Mouse (Mus musculus): Measurements from ENCODE around the gene Gm45062. TPM values are rescaled to one million over a fixed set of nuclear protein-coding genes. Genes with fewer than 3 reads are reported as not detected.

The Gm45062 gene
- 16.4 and 22.1 TPM in 2 replicates for polyA plus RNA-seq (2012; rRNA removed)

DNA sequence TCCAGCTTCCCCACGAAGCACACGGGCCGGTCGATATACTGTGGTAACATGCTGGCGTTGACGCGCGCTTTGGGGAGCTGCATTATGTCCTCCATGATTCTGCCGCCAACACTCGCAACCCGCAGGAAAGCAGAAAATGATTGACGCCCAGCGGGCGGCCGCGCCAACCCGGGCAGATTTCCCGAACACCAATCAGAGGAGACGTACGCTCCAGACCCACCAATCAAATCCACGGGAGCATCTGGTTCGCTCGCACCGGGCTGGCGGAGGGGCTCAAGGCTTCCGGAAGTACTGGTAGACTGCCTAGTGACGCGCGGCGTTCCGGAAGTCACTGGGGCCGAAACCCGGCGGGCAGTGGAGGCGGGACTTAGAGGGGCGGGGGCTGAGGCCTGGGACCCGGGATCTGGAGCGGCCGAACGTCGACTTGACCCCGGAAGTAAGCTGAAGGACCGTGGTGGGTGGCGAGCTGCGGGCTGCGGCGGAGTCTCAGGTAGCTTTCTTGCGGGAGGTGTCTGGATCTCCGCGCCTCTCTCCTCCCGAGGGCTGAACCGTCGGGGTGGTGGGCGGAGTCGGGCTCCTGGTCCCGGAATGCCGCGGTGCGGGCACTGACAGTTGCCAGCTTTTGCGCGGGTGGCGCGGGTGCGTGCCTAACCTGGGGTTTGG, at the start of gene Gm45062, which contains the start of the genes Rpa3 and Umad1:
Gene Gm45062 (plus strand): TSS at position 447 of the 663 bp plus-strand sequence.
Gene Rpa3 (minus strand): TSS at position 170 of the 663 bp plus-strand sequence.
Gene Umad1 (plus strand): TSS at position 285 of the 663 bp plus-strand sequence.

DNA sequence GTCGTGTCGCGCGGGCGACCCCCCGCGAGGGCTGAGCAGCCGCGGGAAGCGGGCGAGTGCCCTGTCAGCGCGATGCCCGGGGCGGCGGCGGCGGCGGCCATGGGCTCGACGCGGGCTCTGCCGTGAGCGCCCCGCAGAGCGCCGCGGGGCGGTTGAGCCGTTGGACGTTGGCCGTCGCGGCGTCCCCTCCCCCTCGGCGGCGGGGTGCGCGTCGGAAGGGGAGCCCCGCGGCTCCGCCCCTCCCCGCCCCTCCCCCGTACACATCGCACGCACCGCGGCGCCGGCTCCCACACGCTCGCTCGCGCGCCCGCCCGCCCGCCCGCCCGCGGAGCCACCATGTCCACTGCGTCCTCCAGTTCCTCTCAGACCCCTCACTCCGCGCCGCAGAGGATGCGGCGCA, 250.3 kb downstream of the Gm45062 start, which contains the start of gene Glcci1:
Gene Glcci1 (plus strand): TSS at position 50 of the 400 bp plus-strand sequence.

Other genes with a start within 250 kb of the Gm45062 start
- 0.63 and 1.5 TPM in 2 replicates for gene Col28a1, start 66.8 kb upstream of the Gm45062 start, polyA plus RNA-seq (2012; rRNA removed)
- 13.3 and 14.5 TPM in 2 replicates for gene Mios, start 50.2 kb upstream of the Gm45062 start, polyA plus RNA-seq (2012; rRNA removed)
- 55.9 and 69.6 TPM in 2 replicates for gene Rpa3, start 277 bp upstream of the Gm45062 start, polyA plus RNA-seq (2012; rRNA removed)
- gene Umad1, start 162 bp upstream of the Gm45062 start, polyA plus RNA-seq (2012; rRNA removed), result 23.0 and 23.7 TPM in 2 replicates